Mouse (Mus musculus) hindbrain, embryonic 12.5 days (tissue): Measurements from ENCODE around the gene Npl. TPM values are rescaled to one million over a fixed set of nuclear protein-coding genes. Genes with fewer than 3 reads are reported as not detected.
A peak's percentile ranks its signal among the peaks of the same experiment; 100 is the strongest.
"Not testable (repeated sequence)": the region's sequence is repeated elsewhere in the genome, so short reads cannot be mapped to it uniquely, and the experiment has no call there.

Experiments
- ATAC-seq: fragments of 200-750 bp; cut with Nextera tagmentation; 2 replicates; pipeline ENCODE4 v1.8.0; 2017; ENCODE audit warnings: moderate TSS enrichment; ENCODE audit not compliant: low FRiP score
- H3K27ac ChIP-seq: fragments of 300-500 bp; sonication (generic); 2 replicates; pipeline ENCODE4 v1.5.1; 2016; ENCODE audit warnings: mild to moderate bottlenecking
- H3K27me3 ChIP-seq: fragments of 300-500 bp; sonication (generic); 2 replicates; pipeline ENCODE4 v1.6.1; 2016; ENCODE audit warnings: mild to moderate bottlenecking
- H3K36me3 ChIP-seq: fragments of 300-500 bp; sonication (generic); 2 replicates; pipeline ENCODE4 v1.6.1; 2016; ENCODE audit warnings: mild to moderate bottlenecking
- H3K4me1 ChIP-seq: fragments of 300-500 bp; sonication (generic); 2 replicates; pipeline ENCODE4 v1.6.1; 2016
- H3K4me2 ChIP-seq: fragments of 300-500 bp; sonication (generic); replicated peaks from 2 replicates; pipeline ENCODE4 v1.6.1; 2016; ENCODE audit warnings: mild to moderate bottlenecking
- H3K4me3 ChIP-seq: fragments of 300-500 bp; sonication (generic); 2 replicates; pipeline ENCODE4 v1.5.1; 2016; ENCODE audit warnings: mild to moderate bottlenecking
- H3K9ac ChIP-seq: fragments of 300-500 bp; sonication (generic); 2 replicates; pipeline ENCODE4 v1.6.1; 2016; ENCODE audit warnings: mild to moderate bottlenecking, moderate library complexity
- H3K9me3 ChIP-seq: fragments of 300-500 bp; sonication (generic); replicated peaks from 2 replicates; pipeline ENCODE4 v1.6.1; 2016; ENCODE audit warnings: mild to moderate bottlenecking
- WGBS: fragments of 180-500 bp; shearing (Covaris S2); methylation state at CpG from one replicate; pipeline ENCODE4 v1.1.7; 2016; 5-methylcytosine and 5-hydroxymethylcytosine counted together
- polyA plus RNA-seq: library from polyadenylated mRNA; unstranded; fragments of >200 nt; fragmentation: Nextera tagmentation; extraction: Ambion mirVana; gene quantifications from 2 replicates; pipeline ENCODE4 v1.2.1, GENCODE M21; 2016

Npl gene
- polyA plus RNA-seq, 1 experiment from 2014 or later, result 14.7 TPM

- Histone ChIP-seq H3K4me3 (no peak overlapping the region), H3K27ac (peak overlapping the region; percentile 64), H3K27me3 (no peaks in the 10 kb centered on the region), H3K4me2 (no peak overlapping the region), H3K4me1 (peaks cover 9% of the 10 kb centered on the region), H3K9ac (no peak overlapping the region), H3K9me3 (no peaks in the 10 kb centered on the region), H3K36me3 (no peaks in the 10 kb centered on the region)
- WGBS, result 31% methylated on average over 9 of the region's 9 CpGs
- peak; percentile 49; the same call in 1 of the 2 replicates for ATAC-seq
Measured at GRCm38 (mm10) chr1:153539739-153540333, 10.0 kb downstream of the Npl start.

GRCm38 (mm10) chr1:153535611-153536010, 14.2 kb downstream of the Npl start:
- Histone ChIP-seq H3K4me1 (peaks cover 19% of the 10 kb centered on the region), H3K36me3 (no peaks in the 10 kb centered on the region), H3K9me3 (no peaks in the 10 kb centered on the region), H3K27me3 (no peaks in the 10 kb centered on the region), H3K4me2 (no peak overlapping the region), H3K4me3 (no peak overlapping the region), H3K27ac (peak overlapping the region; percentile 53), H3K9ac (no peak overlapping the region)
- ATAC-seq, result peak; percentile 38
- WGBS, result 31% methylated on average over 9 of the region's 9 CpGs

DNA sequence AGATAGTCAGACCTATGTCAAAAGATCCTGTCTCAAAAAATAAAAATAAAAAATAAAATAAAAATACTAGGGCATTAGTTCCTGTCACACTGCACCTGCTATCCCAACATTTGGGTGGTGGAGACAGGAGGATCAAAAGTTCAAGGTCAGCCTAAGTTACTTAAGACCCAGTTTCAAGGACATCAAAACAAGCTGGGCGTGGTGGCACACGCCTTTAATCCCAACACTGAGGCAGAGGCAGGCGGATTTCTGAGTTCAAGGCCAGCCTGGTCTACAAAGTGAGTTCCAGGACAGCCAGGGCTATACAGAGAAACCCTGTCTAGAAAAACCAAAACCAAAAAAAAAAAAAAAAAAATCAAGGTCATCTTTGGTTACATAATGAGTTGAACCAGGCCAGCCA, 16.9 kb downstream of the Npl start:
- not testable (repeated sequence) for H3K36me3 ChIP-seq, ATAC-seq, H3K9me3 ChIP-seq, H3K9ac ChIP-seq, H3K4me3 ChIP-seq, H3K27me3 ChIP-seq
- WGBS, result 91% methylated on average over 3 of the region's 3 CpGs
- Histone ChIP-seq H3K27ac (peak overlapping the region; percentile 86), H3K4me1 (peaks cover 15% of the 10 kb centered on the region), H3K4me2 (peak overlapping the region; percentile 38; the same call in 1 of the 2 replicates)

GRCm38 (mm10) chr1:153532234-153532841, 17.5 kb downstream of the Npl start:
- no peaks in the 10 kb centered on the region for H3K9me3 ChIP-seq
- H3K36me3 ChIP-seq, result no peaks in the 10 kb centered on the region
- peak overlapping the region; percentile 38 for H3K4me2 ChIP-seq
- H3K4me1 ChIP-seq, result peaks cover 15% of the 10 kb centered on the region
- no peak overlapping the region for H3K4me3 ChIP-seq
- H3K27me3 ChIP-seq, result no peaks in the 10 kb centered on the region
- peak overlapping the region; percentile 44; the same call in 1 of the 2 replicates for H3K9ac ChIP-seq
- H3K27ac ChIP-seq, result peak overlapping the region; percentile 86
- peak; percentile 73 for ATAC-seq
- 10% methylated on average over 12 of the region's 12 CpGs for whole genome bisulfite sequencing

DNA sequence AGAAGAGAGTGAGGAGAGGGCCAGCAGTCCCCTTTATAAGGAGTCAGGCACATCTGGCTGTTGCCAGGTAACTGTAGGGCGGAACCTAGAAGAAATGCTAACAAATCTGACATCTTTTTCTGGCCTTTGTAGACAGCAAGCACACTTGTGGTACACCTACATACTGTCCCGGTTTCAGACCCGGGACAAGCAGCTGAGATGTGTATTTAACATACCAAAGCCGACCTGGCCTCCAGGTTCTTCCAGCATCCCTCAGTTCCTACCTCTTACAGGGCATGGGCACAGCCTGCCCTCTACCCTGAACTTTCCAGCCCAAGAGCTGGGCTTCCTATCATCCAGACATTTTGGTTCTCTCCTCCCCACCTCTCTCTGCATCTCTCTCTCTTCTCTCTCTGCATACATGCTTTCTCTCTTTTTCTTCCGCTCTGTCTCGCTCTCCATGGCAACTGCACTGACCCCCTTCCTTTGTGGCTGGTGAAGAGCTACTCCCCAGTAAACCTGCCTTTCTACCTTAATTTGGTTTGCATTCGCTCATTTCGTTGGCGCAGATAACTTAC, 18.1 kb downstream of the Npl start:
- H3K4me1 ChIP-seq, result peaks cover 15% of the 10 kb centered on the region
- no peaks in the 10 kb centered on the region for H3K36me3 ChIP-seq
- ATAC-seq, result peak; percentile 57
- no peak overlapping the region for H3K4me3 ChIP-seq
- H3K9ac ChIP-seq, result no peak overlapping the region
- no peaks in the 10 kb centered on the region for H3K9me3 ChIP-seq
- peak overlapping the region; percentile 38 for H3K4me2 ChIP-seq
- peak overlapping the region; percentile 86 for H3K27ac ChIP-seq
- 15% methylated on average over 9 of the region's 9 CpGs for whole genome bisulfite sequencing
- H3K27me3 ChIP-seq, result no peaks in the 10 kb centered on the region

DNA sequence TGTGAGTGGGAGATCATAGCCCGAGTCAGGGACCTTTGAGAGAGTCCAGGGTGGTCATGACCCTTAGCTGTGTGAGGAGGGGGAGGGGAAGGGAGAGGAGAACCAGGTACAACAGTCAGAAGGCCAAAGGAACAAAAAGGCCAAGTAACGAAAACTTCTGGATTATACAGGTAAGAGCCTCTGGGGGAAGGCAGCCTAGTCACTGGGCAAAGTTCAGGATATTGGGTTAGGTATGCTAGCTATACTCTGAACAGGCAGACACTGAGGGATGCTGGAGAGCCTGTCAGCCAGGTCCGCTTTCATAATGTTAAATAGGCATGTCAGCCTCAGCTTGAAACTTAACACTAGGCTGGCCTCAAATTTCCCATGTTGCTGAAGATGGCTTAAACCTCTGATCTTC, 27.7 kb downstream of the Npl start:
- Histone ChIP-seq H3K9me3 (no peaks in the 10 kb centered on the region), H3K27ac (no peak overlapping the region), H3K9ac (no peak overlapping the region), H3K4me3 (no peak overlapping the region), H3K36me3 (peaks cover 3% of the 10 kb centered on the region; the same call in 1 of the 2 replicates), H3K4me2 (no peak overlapping the region), H3K27me3 (no peaks in the 10 kb centered on the region), H3K4me1 (no peaks in the 10 kb centered on the region)
- no peak for ATAC-seq
- 57% methylated on average over 3 of the region's 3 CpGs for WGBS

- Histone ChIP-seq H3K4me3 (no peak overlapping the region), H3K9me3 (no peaks in the 10 kb centered on the region), H3K27me3 (no peaks in the 10 kb centered on the region), H3K4me2 (no peak overlapping the region), H3K4me1 (no peaks in the 10 kb centered on the region), H3K36me3 (no peaks in the 10 kb centered on the region), H3K27ac (no peak overlapping the region), H3K9ac (no peak overlapping the region)
- ATAC-seq, result no peak
- WGBS, result 88% methylated on average over 12 of the region's 12 CpGs
Measured at GRCm38 (mm10) chr1:153515368-153515767, 34.5 kb downstream of the Npl start.

- no peak overlapping the region for H3K4me2 ChIP-seq
- 60% methylated on average over 2 of the region's 2 CpGs for WGBS
- no peak for ATAC-seq
Measured at GRCm38 (mm10) chr1:153510330-153511009, 39.4 kb downstream of the Npl start.

DNA sequence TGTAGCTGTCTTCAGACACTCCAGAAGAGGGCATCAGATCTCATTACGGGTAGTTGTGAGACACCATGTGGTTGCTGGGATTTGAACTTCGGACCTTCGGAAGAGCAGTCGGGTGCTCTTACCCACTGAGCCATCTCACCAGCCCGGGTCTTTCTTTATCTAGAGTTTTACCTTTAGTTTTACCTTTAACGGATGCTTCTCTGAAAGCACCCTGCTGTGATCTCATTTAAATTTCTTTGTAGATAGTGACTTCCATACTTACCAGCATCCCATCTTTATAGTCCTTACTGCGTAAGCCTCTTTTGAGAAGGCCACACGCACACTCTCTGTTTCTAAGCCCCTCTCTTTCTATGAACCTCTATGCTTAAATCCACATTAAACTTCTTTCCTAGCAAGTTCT, 40.3 kb downstream of the Npl start:
- not testable (repeated sequence) for H3K4me3 ChIP-seq, H3K9me3 ChIP-seq, H3K36me3 ChIP-seq, H3K4me1 ChIP-seq, H3K27me3 ChIP-seq, H3K9ac ChIP-seq, H3K27ac ChIP-seq, H3K4me2 ChIP-seq, ATAC-seq
- 68% methylated on average over 8 of the region's 8 CpGs for WGBS

More at GRCm38 (mm10) chr1:153510330-153511009, 39.4 kb downstream of the Npl start:
- Histone ChIP-seq H3K4me3 (no peak overlapping the region), H3K9me3 (no peaks in the 10 kb centered on the region), H3K9ac (no peak overlapping the region), H3K4me1 (no peaks in the 10 kb centered on the region), H3K36me3 (no peaks in the 10 kb centered on the region), H3K27ac (no peak overlapping the region), H3K27me3 (no peaks in the 10 kb centered on the region)

GRCm38 (mm10) chr1:153509012-153509411, 40.8 kb downstream of the Npl start:
- WGBS, result 88% methylated on average over 6 of the region's 6 CpGs

DNA sequence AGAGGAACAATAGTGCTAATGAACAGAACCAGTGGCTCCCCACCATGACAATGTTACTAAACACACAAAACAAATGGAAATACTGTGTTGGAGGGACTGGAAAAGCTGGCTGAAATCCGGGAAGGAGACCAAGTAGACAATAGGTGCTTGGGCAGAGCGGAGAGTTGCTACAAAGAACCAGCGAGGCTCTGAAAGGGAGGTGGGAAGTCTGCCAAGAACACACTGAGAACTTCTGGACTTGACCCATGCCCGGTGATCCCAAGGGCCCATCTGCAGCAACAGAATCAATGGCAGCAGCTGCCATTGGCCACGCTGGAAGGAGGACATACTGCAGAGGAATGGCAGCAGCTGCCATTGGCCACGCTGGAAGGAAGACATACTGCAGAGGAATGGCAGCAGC, 43.6 kb downstream of the Npl start:
- no peak overlapping the region for H3K27ac ChIP-seq
- WGBS, result 83% methylated on average over 6 of the region's 6 CpGs
- ATAC-seq, result no peak
- H3K4me2 ChIP-seq, result no peak overlapping the region
- no peak overlapping the region for H3K4me3 ChIP-seq
- H3K4me1 ChIP-seq, result no peaks in the 10 kb centered on the region
- H3K27me3 ChIP-seq, result no peaks in the 10 kb centered on the region
- H3K36me3 ChIP-seq, result no peaks in the 10 kb centered on the region
- no peaks in the 10 kb centered on the region for H3K9me3 ChIP-seq
- H3K9ac ChIP-seq, result no peak overlapping the region

More at GRCm38 (mm10) chr1:153509012-153509411, 40.8 kb downstream of the Npl start:
- H3K9me3 ChIP-seq, result no peaks in the 10 kb centered on the region
- H3K4me1 ChIP-seq, result no peaks in the 10 kb centered on the region
- no peak for ATAC-seq
- H3K4me3 ChIP-seq, result no peak overlapping the region
- H3K4me2 ChIP-seq, result no peak overlapping the region
- H3K27ac ChIP-seq, result no peak overlapping the region
- H3K36me3 ChIP-seq, result no peaks in the 10 kb centered on the region
- no peaks in the 10 kb centered on the region for H3K27me3 ChIP-seq
- no peak overlapping the region for H3K9ac ChIP-seq

GRCm38 (mm10) chr1:153501644-153502321, 48.1 kb downstream of the Npl start:
- H3K4me1 ChIP-seq, result no peaks in the 10 kb centered on the region
- no peak overlapping the region for H3K4me2 ChIP-seq
- no peak overlapping the region for H3K9ac ChIP-seq
- H3K27ac ChIP-seq, result no peak overlapping the region
- ATAC-seq, result no peak
- H3K4me3 ChIP-seq, result no peak overlapping the region
- H3K9me3 ChIP-seq, result no peaks in the 10 kb centered on the region
- no peaks in the 10 kb centered on the region for H3K36me3 ChIP-seq
- H3K27me3 ChIP-seq, result no peaks in the 10 kb centered on the region
- 46% methylated on average over 5 of the region's 5 CpGs for WGBS
